Mouse (Mus musculus): ENCODE measurements around the gene Atp6v1e2.

DNA sequence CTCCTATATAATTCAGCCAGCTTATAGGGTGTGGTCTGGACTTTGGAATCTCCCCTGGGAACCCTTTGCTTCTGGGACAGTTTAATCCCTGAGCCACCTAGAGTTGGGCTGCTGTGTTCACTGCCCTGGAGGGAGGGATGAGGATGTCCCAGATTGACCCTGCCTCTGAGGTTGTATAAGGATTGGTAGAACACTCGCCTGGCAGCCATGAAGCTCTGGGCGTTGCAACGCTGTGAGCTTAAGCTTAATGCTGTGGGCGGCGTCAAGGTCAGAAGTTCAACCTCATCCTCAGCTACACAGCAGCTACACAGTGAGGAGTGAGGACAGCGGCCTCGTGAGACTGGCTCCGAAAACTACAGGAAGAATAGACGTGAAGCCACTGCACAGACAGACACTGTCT lies 34.8 kb upstream of the Atp6v1e2 start:
- no peak for TF ChIP-seq ETS1 (conservative IDR thresholded peaks at IDR 0.05; ENCODE audit: low read depth, low read length)
- no peak for TF ChIP-seq HCFC1 (IDR thresholded peaks at IDR 0.05; ENCODE audit: low read depth, low read length)
- TF ChIP-seq EP300 (IDR thresholded peaks at IDR 0.05; ENCODE audit: low read length) = no peak
- TF ChIP-seq USF1 (IDR thresholded peaks at IDR 0.05; ENCODE audit: low read depth, low read length) = no peak
